Mouse (Mus musculus): ENCODE results near the gene Stx7. TPM values are rescaled to one million over a fixed set of nuclear protein-coding genes. Genes with fewer than 3 reads are reported as not detected.

The Stx7 gene
- 266 TPM for polyA plus RNA-seq (2014; fragmentation: Illumina TruSeq; extraction: RNeasy Lipid Tissue Mini Kit (QIAGEN cat#74804); ENCODE audit: low replicate concordance)

GRCm38 (mm10) chr10:24149135-24149781 lies at the start of gene Stx7:
Stx7 (plus strand) TSS chr10:24149302.

GRCm38 (mm10) chr10:24101812-24102211 lies 47.3 kb upstream of the Stx7 start, which contains the start of gene Taar8c:
Taar8c (minus strand) TSS chr10:24101912.

DNA sequence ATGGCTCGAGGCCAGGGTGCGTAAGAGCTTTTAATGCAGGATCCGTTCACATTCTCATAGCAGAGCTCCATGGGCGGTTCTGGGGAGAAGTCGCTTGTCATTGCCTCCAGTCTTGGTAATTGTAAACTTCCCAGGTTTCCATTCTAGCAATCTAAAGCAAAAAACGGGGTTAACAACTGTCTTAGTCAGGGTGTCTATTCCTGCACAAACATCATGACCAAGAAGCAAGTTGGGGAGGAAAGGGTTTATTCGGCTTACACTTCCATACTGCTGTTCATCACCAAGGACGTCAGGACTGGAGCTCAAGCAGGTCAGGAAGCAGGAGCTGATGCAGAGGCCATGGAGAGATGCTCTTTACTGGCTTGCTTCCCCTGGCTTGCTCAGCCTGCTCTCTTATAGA lies 39.7 kb upstream of the Stx7 start, which contains the start of gene Taar9:
TSS of gene Taar9 (minus strand) at position 101 of the 400 bp plus-strand sequence.

GRCm38 (mm10) chr10:24223449-24224143 lies 74.5 kb downstream of the Stx7 start, which contains the start of gene Moxd1:
Moxd1 (plus strand) TSS chr10:24223517.

Other genes starting within 250 kb of the Stx7 start
- not detected for gene Taar1, start 228.9 kb upstream of the Stx7 start, polyA plus RNA-seq (2014; fragmentation: Illumina TruSeq; extraction: RNeasy Lipid Tissue Mini Kit (QIAGEN cat#74804); ENCODE audit: low replicate concordance)
- not detected for gene Taar2, start 210.7 kb upstream of the Stx7 start, polyA plus RNA-seq (2014; fragmentation: Illumina TruSeq; extraction: RNeasy Lipid Tissue Mini Kit (QIAGEN cat#74804); ENCODE audit: low replicate concordance)
- gene Taar3, start 199.7 kb upstream of the Stx7 start, polyA plus RNA-seq (2014; fragmentation: Illumina TruSeq; extraction: RNeasy Lipid Tissue Mini Kit (QIAGEN cat#74804); ENCODE audit: low replicate concordance), result not detected
- not detected for gene Taar4, start 188.8 kb upstream of the Stx7 start, polyA plus RNA-seq (2014; fragmentation: Illumina TruSeq; extraction: RNeasy Lipid Tissue Mini Kit (QIAGEN cat#74804); ENCODE audit: low replicate concordance)
- not detected for gene Taar5, start 178.6 kb upstream of the Stx7 start, polyA plus RNA-seq (2014; fragmentation: Illumina TruSeq; extraction: RNeasy Lipid Tissue Mini Kit (QIAGEN cat#74804); ENCODE audit: low replicate concordance)
- not detected for gene Taar6, start 163.7 kb upstream of the Stx7 start, polyA plus RNA-seq (2014; fragmentation: Illumina TruSeq; extraction: RNeasy Lipid Tissue Mini Kit (QIAGEN cat#74804); ENCODE audit: low replicate concordance)
- not detected for gene Taar7a, start 155.8 kb upstream of the Stx7 start, polyA plus RNA-seq (2014; fragmentation: Illumina TruSeq; extraction: RNeasy Lipid Tissue Mini Kit (QIAGEN cat#74804); ENCODE audit: low replicate concordance)
- not detected for gene Taar7b, start 149.4 kb upstream of the Stx7 start, polyA plus RNA-seq (2014; fragmentation: Illumina TruSeq; extraction: RNeasy Lipid Tissue Mini Kit (QIAGEN cat#74804); ENCODE audit: low replicate concordance)
- not detected for gene Taar7d, start 122.1 kb upstream of the Stx7 start, polyA plus RNA-seq (2014; fragmentation: Illumina TruSeq; extraction: RNeasy Lipid Tissue Mini Kit (QIAGEN cat#74804); ENCODE audit: low replicate concordance)
- gene Taar7e, start 111.7 kb upstream of the Stx7 start, polyA plus RNA-seq (2014; fragmentation: Illumina TruSeq; extraction: RNeasy Lipid Tissue Mini Kit (QIAGEN cat#74804); ENCODE audit: low replicate concordance), result not detected
- not detected for gene Taar7f, start 99.8 kb upstream of the Stx7 start, polyA plus RNA-seq (2014; fragmentation: Illumina TruSeq; extraction: RNeasy Lipid Tissue Mini Kit (QIAGEN cat#74804); ENCODE audit: low replicate concordance)
- gene Taar8a, start 72.8 kb upstream of the Stx7 start, polyA plus RNA-seq (2014; fragmentation: Illumina TruSeq; extraction: RNeasy Lipid Tissue Mini Kit (QIAGEN cat#74804); ENCODE audit: low replicate concordance), result not detected
- gene Taar8b, start 57.0 kb upstream of the Stx7 start, polyA plus RNA-seq (2014; fragmentation: Illumina TruSeq; extraction: RNeasy Lipid Tissue Mini Kit (QIAGEN cat#74804); ENCODE audit: low replicate concordance), result not detected
- 0.45 TPM for gene Taar8c, start 47.4 kb upstream of the Stx7 start, polyA plus RNA-seq (2014; fragmentation: Illumina TruSeq; extraction: RNeasy Lipid Tissue Mini Kit (QIAGEN cat#74804); ENCODE audit: low replicate concordance)
- not detected for gene Taar9, start 39.8 kb upstream of the Stx7 start, polyA plus RNA-seq (2014; fragmentation: Illumina TruSeq; extraction: RNeasy Lipid Tissue Mini Kit (QIAGEN cat#74804); ENCODE audit: low replicate concordance)
- 4.8 TPM for gene Moxd1, start 74.2 kb downstream of the Stx7 start, polyA plus RNA-seq (2014; fragmentation: Illumina TruSeq; extraction: RNeasy Lipid Tissue Mini Kit (QIAGEN cat#74804); ENCODE audit: low replicate concordance)

All from small intestine, adult 10 weeks (tissue).